Mouse (Mus musculus) T-helper 17 cell (primary cell): ENCODE data around the gene Cenpk.
"Not testable (repeated sequence)": the region's sequence is repeated elsewhere in the genome, so short reads cannot be mapped to it uniquely, and the experiment has no call there.

ENCODE experiments used
- in situ Hi-C, 2 experiments: fragments of 300-600 bp; cut with MboI, MseI; formaldehyde crosslinking; loops; 1 replicate in 1 of 2; 2 replicates in 1 of 2; pipeline ENCODE4 v1.15.1; 2025; ENCODE audit warnings: high pct_unique_total_duplicates in 2 of 2

The Cenpk gene

GRCm38 (mm10) chr13:104228384-104229066, at the start of gene Cenpk, which contains the start of gene Ppwd1:
Gene Cenpk (plus strand): TSS chr13:104228611.
Gene Ppwd1 (minus strand): TSS chr13:104228843.
- in situ Hi-C loops = no loop called here

GRCm38 (mm10) chr13:104178650-104179121, 49.7 kb upstream of the Cenpk start, which contains the start of gene Trim23:
Gene Trim23 (plus strand): TSS chr13:104178797.
- in situ Hi-C loops = no loop called here

- in situ Hi-C loops = no loop called here
Measured at GRCm38 (mm10) chr13:104179176-104179888, 49.1 kb upstream of the Cenpk start.

- in situ Hi-C loops = no loop called here
Measured at GRCm38 (mm10) chr13:104187357-104187756, 41.1 kb upstream of the Cenpk start.

GRCm38 (mm10) chr13:104195891-104196290, 32.5 kb upstream of the Cenpk start:
- in situ Hi-C loops = not testable (repeated sequence)

GRCm38 (mm10) chr13:104204313-104204712, 24.1 kb upstream of the Cenpk start:
- in situ Hi-C loops = no loop called here

- in situ Hi-C loops = no loop called here
Measured at GRCm38 (mm10) chr13:104227478-104227877, 933 bp upstream of the Cenpk start.

- in situ Hi-C loops = no loop called here
Measured at GRCm38 (mm10) chr13:104229181-104229580, 770 bp downstream of the Cenpk start.

GRCm38 (mm10) chr13:104258997-104259396, 30.6 kb downstream of the Cenpk start:
- in situ Hi-C loops = no loop called here

GRCm38 (mm10) chr13:104285031-104285431, 56.6 kb downstream of the Cenpk start:
- in situ Hi-C loops = loop anchor here in 1 of 2 experiments (5.0 kb wide), 1 partner anchor 502 kb away; no protein-coding TSS in a partner anchor

GRCm38 (mm10) chr13:104285737-104286311, 57.4 kb downstream of the Cenpk start:
- in situ Hi-C loops = loop anchor here in 1 of 2 experiments (5.0 kb wide), 1 partner anchor 501 kb away; no protein-coding TSS in a partner anchor

GRCm38 (mm10) chr13:104286336-104286735, 57.9 kb downstream of the Cenpk start:
- in situ Hi-C loops = loop anchor here in 1 of 2 experiments (5.0 kb wide), 1 partner anchor 501 kb away; no protein-coding TSS in a partner anchor

- in situ Hi-C loops = loop anchor here in 1 of 2 experiments (5.0 kb wide), 1 partner anchor 500 kb away; no protein-coding TSS in a partner anchor
Measured at GRCm38 (mm10) chr13:104286897-104287309, 58.5 kb downstream of the Cenpk start.

GRCm38 (mm10) chr13:104287366-104288225, 59.2 kb downstream of the Cenpk start, which contains the start of gene Adamts6:
Gene Adamts6 (plus strand): TSS chr13:104287835.
- in situ Hi-C loops = loop anchor here in 1 of 2 experiments (5.0 kb wide), 1 partner anchor 500 kb away; no protein-coding TSS in a partner anchor

GRCm38 (mm10) chr13:104288226-104288859, 59.9 kb downstream of the Cenpk start:
- in situ Hi-C loops = loop anchor here in 1 of 2 experiments (5.0 kb wide), 1 partner anchor 499 kb away; no protein-coding TSS in a partner anchor

GRCm38 (mm10) chr13:104289176-104289575, 60.8 kb downstream of the Cenpk start:
- in situ Hi-C loops = loop anchor here in 1 of 2 experiments (5.0 kb wide), 1 partner anchor 498 kb away; no protein-coding TSS in a partner anchor

GRCm38 (mm10) chr13:104295472-104295871, 67.1 kb downstream of the Cenpk start:
- in situ Hi-C loops = no loop called here
